Mouse (Mus musculus): ENCODE data around the gene Gck. TPM values are rescaled to one million over a fixed set of nuclear protein-coding genes. Genes with fewer than 3 reads are reported as not detected.

Gene Gck
- polyA plus RNA-seq, 1 experiment from 2014 or later: 2.9 TPM

GRCm38 (mm10) chr11:5981323-5981722, 31.4 kb upstream of the Gck start:
- Histone ChIP-seq H3K4me2 (ENCODE audit: low read depth, low read length) (no peak overlapping the region), H3K27ac (ENCODE audit: low read length) (no peak overlapping the region), H3K4me3 (ENCODE audit: low read length) (no peak overlapping the region), H3K9me3 (ENCODE audit: control insufficient read depth, low read length) (no peaks in the 10 kb centered on the region), H3K9ac (ENCODE audit: low read depth, low read length) (no peak overlapping the region; the same call in 1 of the 2 replicates), H3K27me3 (replicated peaks; ENCODE audit: control insufficient read depth, insufficient read depth, low read length) (no peaks in the 10 kb centered on the region), H3K4me1 (ENCODE audit: control insufficient read depth, insufficient read depth, low read length) (no peaks in the 10 kb centered on the region), H3K36me3 (ENCODE audit: control insufficient read depth, insufficient read depth, low read length) (no peaks in the 10 kb centered on the region)
- ATAC-seq: no peak
- 80% methylated on average over 7 of the region's 7 CpGs for WGBS

- Histone ChIP-seq H3K4me3 (ENCODE audit: low read length) (no peak overlapping the region), H3K4me1 (ENCODE audit: control insufficient read depth, insufficient read depth, low read length) (no peaks in the 10 kb centered on the region), H3K4me2 (ENCODE audit: low read depth, low read length) (no peak overlapping the region), H3K36me3 (ENCODE audit: control insufficient read depth, insufficient read depth, low read length) (no peaks in the 10 kb centered on the region), H3K27ac (ENCODE audit: low read length) (no peak overlapping the region), H3K27me3 (replicated peaks; ENCODE audit: control insufficient read depth, insufficient read depth, low read length) (no peaks in the 10 kb centered on the region), H3K9ac (ENCODE audit: low read depth, low read length) (no peak overlapping the region), H3K9me3 (ENCODE audit: control insufficient read depth, low read length) (no peaks in the 10 kb centered on the region)
- ATAC-seq: peak; percentile 14; the same call in 1 of the 2 replicates
- WGBS: 67% methylated on average over 8 of the region's 8 CpGs
Observed at GRCm38 (mm10) chr11:5980561-5980960, 30.7 kb upstream of the Gck start.

- no peak overlapping the region for H3K27ac ChIP-seq (ENCODE audit: low read length)
- no peaks in the 10 kb centered on the region for H3K36me3 ChIP-seq (ENCODE audit: control insufficient read depth, insufficient read depth, low read length)
- WGBS: 80% methylated on average over 2 of the region's 2 CpGs
- H3K4me3 ChIP-seq (ENCODE audit: low read length): no peak overlapping the region
- no peak overlapping the region for H3K4me2 ChIP-seq (ENCODE audit: low read depth, low read length)
- ATAC-seq: no peak
- H3K9me3 ChIP-seq (ENCODE audit: control insufficient read depth, low read length): no peaks in the 10 kb centered on the region
- no peak overlapping the region for H3K9ac ChIP-seq (ENCODE audit: low read depth, low read length)
- no peaks in the 10 kb centered on the region for H3K4me1 ChIP-seq (ENCODE audit: control insufficient read depth, insufficient read depth, low read length)
- no peaks in the 10 kb centered on the region for H3K27me3 ChIP-seq (replicated peaks; ENCODE audit: control insufficient read depth, insufficient read depth, low read length)
Observed at GRCm38 (mm10) chr11:5980108-5980507, 30.2 kb upstream of the Gck start.

- no peaks in the 10 kb centered on the region for H3K27me3 ChIP-seq (replicated peaks; ENCODE audit: control insufficient read depth, insufficient read depth, low read length)
- ATAC-seq: peak; percentile 43; the same call in 1 of the 2 replicates
- WGBS: 68% methylated on average over 7 of the region's 7 CpGs
Observed at GRCm38 (mm10) chr11:5979088-5979487, 29.2 kb upstream of the Gck start.

GRCm38 (mm10) chr11:5976106-5976505, 26.2 kb upstream of the Gck start:
- H3K4me2 ChIP-seq (ENCODE audit: low read depth, low read length): no peak overlapping the region
- 22% methylated on average over 9 of the region's 9 CpGs for WGBS
- no peaks in the 10 kb centered on the region for H3K36me3 ChIP-seq (ENCODE audit: control insufficient read depth, insufficient read depth, low read length)
- no peak overlapping the region for H3K27ac ChIP-seq (ENCODE audit: low read length)
- peaks cover 7% of the 10 kb centered on the region; the same call in 1 of the 2 replicates for H3K4me1 ChIP-seq (ENCODE audit: control insufficient read depth, insufficient read depth, low read length)
- ATAC-seq: no peak
- H3K9ac ChIP-seq (ENCODE audit: low read depth, low read length): no peak overlapping the region
- H3K27me3 ChIP-seq (replicated peaks; ENCODE audit: control insufficient read depth, insufficient read depth, low read length): no peaks in the 10 kb centered on the region
- H3K4me3 ChIP-seq (ENCODE audit: low read length): no peak overlapping the region
- no peaks in the 10 kb centered on the region for H3K9me3 ChIP-seq (ENCODE audit: control insufficient read depth, low read length)

More at GRCm38 (mm10) chr11:5979088-5979487, 29.2 kb upstream of the Gck start:
- no peaks in the 10 kb centered on the region for H3K9me3 ChIP-seq (ENCODE audit: control insufficient read depth, low read length)
- no peak overlapping the region for H3K9ac ChIP-seq (ENCODE audit: low read depth, low read length)
- no peak overlapping the region for H3K4me2 ChIP-seq (ENCODE audit: low read depth, low read length)
- no peak overlapping the region for H3K4me3 ChIP-seq (ENCODE audit: low read length)
- no peak overlapping the region for H3K27ac ChIP-seq (ENCODE audit: low read length)
- H3K36me3 ChIP-seq (ENCODE audit: control insufficient read depth, insufficient read depth, low read length): no peaks in the 10 kb centered on the region
- no peaks in the 10 kb centered on the region for H3K4me1 ChIP-seq (ENCODE audit: control insufficient read depth, insufficient read depth, low read length)

GRCm38 (mm10) chr11:5975068-5975467, 25.2 kb upstream of the Gck start:
- Histone ChIP-seq H3K9me3 (ENCODE audit: control insufficient read depth, low read length) (no peaks in the 10 kb centered on the region), H3K4me3 (ENCODE audit: low read length) (no peak overlapping the region), H3K36me3 (ENCODE audit: control insufficient read depth, insufficient read depth, low read length) (no peaks in the 10 kb centered on the region), H3K4me1 (ENCODE audit: control insufficient read depth, insufficient read depth, low read length) (peaks cover 7% of the 10 kb centered on the region; the same call in 1 of the 2 replicates), H3K27ac (ENCODE audit: low read length) (no peak overlapping the region), H3K4me2 (ENCODE audit: low read depth, low read length) (no peak overlapping the region), H3K9ac (ENCODE audit: low read depth, low read length) (no peak overlapping the region), H3K27me3 (replicated peaks; ENCODE audit: control insufficient read depth, insufficient read depth, low read length) (no peaks in the 10 kb centered on the region)
- no peak for ATAC-seq
- 69% methylated on average over 2 of the region's 2 CpGs for WGBS

GRCm38 (mm10) chr11:5974053-5974452, 24.2 kb upstream of the Gck start:
- ATAC-seq: no peak
- no peak overlapping the region for H3K4me2 ChIP-seq (ENCODE audit: low read depth, low read length)
- 73% methylated on average over 6 of the region's 6 CpGs for WGBS

GRCm38 (mm10) chr11:5973151-5973550, 23.3 kb upstream of the Gck start:
- Histone ChIP-seq H3K27me3 (replicated peaks; ENCODE audit: control insufficient read depth, insufficient read depth, low read length) (no peaks in the 10 kb centered on the region), H3K4me2 (ENCODE audit: low read depth, low read length) (no peak overlapping the region), H3K4me3 (ENCODE audit: low read length) (no peak overlapping the region), H3K9ac (ENCODE audit: low read depth, low read length) (no peak overlapping the region), H3K9me3 (ENCODE audit: control insufficient read depth, low read length) (no peaks in the 10 kb centered on the region), H3K4me1 (ENCODE audit: control insufficient read depth, insufficient read depth, low read length) (peaks cover 7% of the 10 kb centered on the region; the same call in 1 of the 2 replicates), H3K36me3 (ENCODE audit: control insufficient read depth, insufficient read depth, low read length) (no peaks in the 10 kb centered on the region; the same call in 1 of the 2 replicates), H3K27ac (ENCODE audit: low read length) (no peak overlapping the region)
- WGBS: 27% methylated on average over 7 of the region's 7 CpGs
- no peak for ATAC-seq

More at GRCm38 (mm10) chr11:5974053-5974452, 24.2 kb upstream of the Gck start:
- Histone ChIP-seq H3K36me3 (ENCODE audit: control insufficient read depth, insufficient read depth, low read length) (no peaks in the 10 kb centered on the region), H3K4me3 (ENCODE audit: low read length) (no peak overlapping the region), H3K27ac (ENCODE audit: low read length) (no peak overlapping the region), H3K27me3 (replicated peaks; ENCODE audit: control insufficient read depth, insufficient read depth, low read length) (no peaks in the 10 kb centered on the region), H3K9me3 (ENCODE audit: control insufficient read depth, low read length) (no peaks in the 10 kb centered on the region), H3K9ac (ENCODE audit: low read depth, low read length) (no peak overlapping the region), H3K4me1 (ENCODE audit: control insufficient read depth, insufficient read depth, low read length) (peaks cover 7% of the 10 kb centered on the region; the same call in 1 of the 2 replicates)

- no peaks in the 10 kb centered on the region; the same call in 1 of the 2 replicates for H3K36me3 ChIP-seq (ENCODE audit: control insufficient read depth, insufficient read depth, low read length)
- no peaks in the 10 kb centered on the region for H3K27me3 ChIP-seq (replicated peaks; ENCODE audit: control insufficient read depth, insufficient read depth, low read length)
- no peaks in the 10 kb centered on the region for H3K9me3 ChIP-seq (ENCODE audit: control insufficient read depth, low read length)
- H3K4me1 ChIP-seq (ENCODE audit: control insufficient read depth, insufficient read depth, low read length): peaks cover 7% of the 10 kb centered on the region; the same call in 1 of the 2 replicates
- no peak overlapping the region for H3K4me2 ChIP-seq (ENCODE audit: low read depth, low read length)
- no peak for ATAC-seq
- H3K9ac ChIP-seq (ENCODE audit: low read depth, low read length): no peak overlapping the region
- 55% methylated on average over 7 of the region's 7 CpGs for whole genome bisulfite sequencing
- H3K27ac ChIP-seq (ENCODE audit: low read length): no peak overlapping the region
- no peak overlapping the region for H3K4me3 ChIP-seq (ENCODE audit: low read length)
Observed at GRCm38 (mm10) chr11:5971202-5971601, 21.3 kb upstream of the Gck start.

GRCm38 (mm10) chr11:5968223-5968622, 18.3 kb upstream of the Gck start:
- peaks cover 13% of the 10 kb centered on the region; the same call in 1 of the 2 replicates for H3K36me3 ChIP-seq (ENCODE audit: control insufficient read depth, insufficient read depth, low read length)
- 67% methylated on average over 6 of the region's 6 CpGs for WGBS

More at GRCm38 (mm10) chr11:5968223-5968622, 18.3 kb upstream of the Gck start:
- ATAC-seq: peak; percentile 47; the same call in 1 of the 2 replicates
- Histone ChIP-seq H3K9me3 (ENCODE audit: control insufficient read depth, low read length) (no peaks in the 10 kb centered on the region), H3K27ac (ENCODE audit: low read length) (no peak overlapping the region), H3K9ac (ENCODE audit: low read depth, low read length) (no peak overlapping the region), H3K27me3 (replicated peaks; ENCODE audit: control insufficient read depth, insufficient read depth, low read length) (no peaks in the 10 kb centered on the region), H3K4me2 (ENCODE audit: low read depth, low read length) (no peak overlapping the region), H3K4me1 (ENCODE audit: control insufficient read depth, insufficient read depth, low read length) (peaks cover 6% of the 10 kb centered on the region; the same call in 1 of the 2 replicates), H3K4me3 (ENCODE audit: low read length) (no peak overlapping the region)

Data from intestine, embryonic 16.5 days (tissue).